Mouse (Mus musculus) megakaryocyte progenitor cell, adult 5-6 weeks (primary cell): ENCODE data around the gene Gm438. TPM values are rescaled to one million over a fixed set of nuclear protein-coding genes. Genes with fewer than 3 reads are reported as not detected.
"Not testable (repeated sequence)": the region's sequence is repeated elsewhere in the genome, so short reads cannot be mapped to it uniquely, and the experiment has no call there.

ENCODE experiments used
- ATAC-seq: replicated peaks from 2 replicates; pipeline ENCODE4 v1.8.0; 2016; ENCODE audit warnings: mild to moderate bottlenecking, moderate TSS enrichment, inconsistent platforms; ENCODE audit not compliant: poor library complexity
- total RNA-seq, 2 experiments: library from RNA; stranded (forward) in 1 of 2; stranded (reverse) in 1 of 2; fragments of 157-497, 149-512 nt in 1 of 2; fragments of 200-1000 nt in 1 of 2; gene quantifications; 2 replicates each; pipeline versions ENCODE4 v1.2.3 to v1.2.4; 2015 to 2017

Gm438 gene
- total RNA-seq (2015), result not detected in 2 replicates
- total RNA-seq (2017), result not detected in 2 replicates

GRCm38 (mm10) chr4:144786483-144786882, at the start of gene Gm438:
TSS of gene Gm438 (minus strand) at chr4:144786583.
- ATAC-seq, result no peak

- ATAC-seq, result no peak
Observed at GRCm38 (mm10) chr4:144824706-144825105, 38.3 kb upstream of the Gm438 start.

DNA sequence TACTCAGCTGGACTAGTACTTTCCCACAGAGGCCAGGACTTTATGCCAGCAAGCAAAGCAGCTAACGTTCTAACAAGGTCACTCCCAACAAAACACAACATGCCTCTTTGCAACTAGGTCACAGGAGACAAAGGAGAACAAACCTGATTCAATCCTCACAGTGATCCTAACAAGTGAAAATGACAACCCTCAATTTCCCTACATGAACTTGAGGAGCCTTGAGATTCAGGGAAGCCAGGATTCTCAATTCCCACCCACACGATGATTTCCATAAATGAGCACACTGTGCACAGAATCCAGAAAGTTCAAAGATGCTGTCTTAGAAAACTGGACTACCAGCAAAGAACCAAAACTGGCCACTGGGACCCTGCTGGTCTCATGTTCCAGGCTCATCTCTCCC, 37.6 kb upstream of the Gm438 start:
- ATAC-seq, result no peak

GRCm38 (mm10) chr4:144807135-144807534, 20.8 kb upstream of the Gm438 start:
- ATAC-seq, result not testable (repeated sequence)

DNA sequence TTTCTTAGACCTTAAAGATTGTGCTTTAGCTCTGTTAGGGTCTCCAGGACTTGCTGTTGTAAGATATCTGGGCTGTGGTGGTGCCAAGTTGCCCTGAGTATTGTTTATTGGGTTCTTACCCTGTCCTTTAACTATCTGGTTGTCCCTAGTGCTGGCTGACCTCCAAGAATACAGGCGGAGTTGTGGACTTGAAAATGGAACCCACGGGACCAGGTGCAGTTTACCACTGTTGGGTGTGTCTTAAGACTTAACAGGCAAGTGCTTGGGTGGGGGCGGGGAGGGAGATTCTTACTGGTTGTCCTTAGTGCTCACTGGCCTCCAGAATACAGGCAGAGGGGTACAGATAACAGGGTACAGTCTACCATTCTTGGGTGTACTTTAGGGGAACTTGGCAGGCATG, 17.2 kb upstream of the Gm438 start:
- ATAC-seq, result no peak

- ATAC-seq, result no peak
Observed at GRCm38 (mm10) chr4:144790141-144790540, 3.8 kb upstream of the Gm438 start.

GRCm38 (mm10) chr4:144782476-144783197, 3.7 kb downstream of the Gm438 start:
- ATAC-seq, result no peak

DNA sequence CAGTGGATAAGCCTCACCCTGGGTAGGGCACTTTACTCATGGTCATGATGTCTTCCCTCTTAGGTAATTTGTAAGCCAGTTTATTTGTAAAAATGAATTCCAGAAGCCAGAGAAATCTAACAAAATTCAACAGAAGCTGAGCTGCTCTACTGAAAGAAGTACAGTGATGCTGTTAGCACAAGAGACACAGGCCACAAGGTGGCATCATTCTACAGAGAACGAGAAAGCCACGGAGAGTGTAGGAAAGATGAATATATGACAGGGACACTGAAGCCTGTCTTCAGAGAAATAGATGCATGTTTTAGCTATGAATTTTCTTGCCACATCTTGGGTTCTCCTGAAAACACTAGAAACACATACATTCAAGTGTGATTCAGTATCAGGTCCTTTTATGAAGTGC, 20.7 kb downstream of the Gm438 start:
- ATAC-seq, result peak; percentile 93

- no peak for ATAC-seq
Observed at GRCm38 (mm10) chr4:144749139-144749538, 37.2 kb downstream of the Gm438 start.

Other genes starting within 250 kb of the Gm438 start
- not detected in 2 replicates for gene Gm13124, start 221.4 kb downstream of the Gm438 start, total RNA-seq (2015)
- gene Gm13124, start 221.4 kb downstream of the Gm438 start, total RNA-seq (2017), result not detected in 2 replicates
- not detected in 2 replicates for gene Aadacl4, start 172.9 kb downstream of the Gm438 start, total RNA-seq (2015)
- gene Aadacl4, start 172.9 kb downstream of the Gm438 start, total RNA-seq (2017), result not detected in 2 replicates
- gene Gm436, start 100.2 kb downstream of the Gm438 start, total RNA-seq (2015), result not detected in 2 replicates
- gene Gm436, start 100.2 kb downstream of the Gm438 start, total RNA-seq (2017), result not detected in 2 replicates
- not detected in 2 replicates for gene Gm13178, start 65.2 kb downstream of the Gm438 start, total RNA-seq (2015)
- gene Gm13178, start 65.2 kb downstream of the Gm438 start, total RNA-seq (2017), result not detected in 2 replicates
- gene Dhrs3, start 106.2 kb upstream of the Gm438 start, total RNA-seq (2015), result 18.2 and 30.9 TPM in 2 replicates
- 26.4 and 27.2 TPM in 2 replicates for gene Dhrs3, start 106.2 kb upstream of the Gm438 start, total RNA-seq (2017)